Mouse (Mus musculus) limb, embryonic 10.5 days (tissue): ENCODE results near the gene Ccdc51. TPM values are rescaled to one million over a fixed set of nuclear protein-coding genes. Genes with fewer than 3 reads are reported as not detected.
"Not testable (repeated sequence)": the region's sequence is repeated elsewhere in the genome, so short reads cannot be mapped to it uniquely, and the experiment has no call there.

Experiments
- DNase-seq: peaks from one replicate; pipeline ENCODE4 v3.0.0-alpha.2; 2017; ENCODE audit warnings: low spot score
- H3K27ac ChIP-seq: fragments of 300-500 bp; sonication (generic); 2 replicates; pipeline ENCODE4 v1.5.1; 2016; ENCODE audit warnings: mild to moderate bottlenecking
- H3K27me3 ChIP-seq: fragments of 300-500 bp; sonication (generic); 2 replicates; pipeline ENCODE4 v1.6.1; 2016; ENCODE audit warnings: low read depth, mild to moderate bottlenecking; ENCODE audit not compliant: poor library complexity, severe bottlenecking
- H3K36me3 ChIP-seq: fragments of 300-500 bp; sonication (generic); 2 replicates; pipeline ENCODE4 v1.6.1; 2016; ENCODE audit warnings: mild to moderate bottlenecking, moderate library complexity
- H3K4me1 ChIP-seq: fragments of 300-500 bp; sonication (generic); 2 replicates; pipeline ENCODE4 v1.6.1; 2016
- H3K4me3 ChIP-seq: fragments of 300-500 bp; sonication (generic); 2 replicates; pipeline ENCODE4 v1.5.1; 2016; ENCODE audit warnings: mild to moderate bottlenecking, moderate library complexity
- H3K9me3 ChIP-seq: fragments of 300-500 bp; sonication (generic); replicated peaks from 2 replicates; pipeline ENCODE4 v1.6.1; 2016; ENCODE audit warnings: mild to moderate bottlenecking
- WGBS: fragments of 180-500 bp; shearing (Covaris S2); methylation state at CpG from one replicate; pipeline ENCODE4 v1.1.7; 2016; 5-methylcytosine and 5-hydroxymethylcytosine counted together
- polyA plus RNA-seq: library from polyadenylated mRNA; unstranded; fragments of >200 nt; fragmentation: Nextera tagmentation; extraction: Ambion mirVana; gene quantifications from 2 replicates; pipeline ENCODE4 v1.2.1, GENCODE M21; 2016

Ccdc51 gene
- polyA plus RNA-seq, 1 experiment from 2014 or later: 14.1 TPM

DNA sequence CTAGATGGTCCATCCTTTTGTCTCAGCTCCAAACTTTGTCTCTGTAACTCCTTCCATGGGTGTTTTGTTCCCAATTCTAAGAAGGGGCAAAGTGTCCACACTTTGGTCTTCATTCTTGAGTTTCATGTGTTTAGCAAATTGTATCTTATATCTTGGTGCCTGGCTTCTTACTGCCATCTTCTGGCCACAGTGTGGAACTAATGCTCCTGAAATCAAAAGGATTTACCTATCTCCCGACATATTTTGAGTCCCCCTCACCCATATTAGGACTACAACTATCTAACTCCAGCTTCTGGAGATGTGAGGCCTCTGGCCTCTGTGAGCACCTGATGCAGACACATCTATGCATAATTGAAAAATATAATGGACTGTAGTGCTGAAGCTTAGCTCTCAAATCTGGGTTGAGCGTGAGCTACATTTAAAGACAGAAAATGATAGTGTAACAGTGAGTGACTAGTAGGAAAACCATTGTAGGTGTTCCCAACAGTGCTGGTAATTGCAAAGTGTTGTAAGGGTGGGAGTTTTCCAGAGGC is 40.3 kb downstream of the Ccdc51 start:
- no peaks in the 10 kb centered on the region for H3K9me3 ChIP-seq
- peaks cover 3% of the 10 kb centered on the region; the same call in 1 of the 2 replicates for H3K4me1 ChIP-seq
- DNase-seq: peak; percentile 35
- 50% methylated on average over 2 of the region's 2 CpGs for WGBS
- peaks cover 24% of the 10 kb centered on the region for H3K36me3 ChIP-seq
- H3K4me3 ChIP-seq: no peak overlapping the region
- no peaks in the 10 kb centered on the region for H3K27me3 ChIP-seq
- no peak overlapping the region for H3K27ac ChIP-seq

GRCm38 (mm10) chr9:109123266-109123665 is 41.0 kb downstream of the Ccdc51 start:
- H3K27me3 ChIP-seq: no peaks in the 10 kb centered on the region
- H3K27ac ChIP-seq: no peak overlapping the region
- no peak overlapping the region for H3K4me3 ChIP-seq
- peaks cover 3% of the 10 kb centered on the region; the same call in 1 of the 2 replicates for H3K4me1 ChIP-seq
- no peaks in the 10 kb centered on the region for H3K9me3 ChIP-seq
- DNase-seq: peak; percentile 30
- peaks cover 17% of the 10 kb centered on the region for H3K36me3 ChIP-seq
- 66% methylated on average over 6 of the region's 6 CpGs for WGBS

GRCm38 (mm10) chr9:109124164-109124563 is 41.9 kb downstream of the Ccdc51 start:
- DNase-seq: no peak
- no peak overlapping the region for H3K4me3 ChIP-seq
- no peak overlapping the region for H3K27ac ChIP-seq
- WGBS: 90% methylated on average over 3 of the region's 3 CpGs
- peaks cover 8% of the 10 kb centered on the region for H3K36me3 ChIP-seq
- no peaks in the 10 kb centered on the region for H3K27me3 ChIP-seq
- peaks cover 3% of the 10 kb centered on the region; the same call in 1 of the 2 replicates for H3K4me1 ChIP-seq
- no peaks in the 10 kb centered on the region for H3K9me3 ChIP-seq

- no peak overlapping the region for H3K4me3 ChIP-seq
- no peaks in the 10 kb centered on the region for H3K27me3 ChIP-seq
- DNase-seq: no peak
- no peak overlapping the region for H3K27ac ChIP-seq
- no peaks in the 10 kb centered on the region for H3K9me3 ChIP-seq
- 86% methylated on average over 2 of the region's 2 CpGs for WGBS
- H3K4me1 ChIP-seq: peaks cover 3% of the 10 kb centered on the region; the same call in 1 of the 2 replicates
- H3K36me3 ChIP-seq: no peaks in the 10 kb centered on the region
Measured at GRCm38 (mm10) chr9:109125043-109125442, 42.8 kb downstream of the Ccdc51 start.

- H3K36me3 ChIP-seq: no peaks in the 10 kb centered on the region
- WGBS: 81% methylated on average over 3 of the region's 3 CpGs
- no peak overlapping the region for H3K4me3 ChIP-seq
- peaks cover 3% of the 10 kb centered on the region; the same call in 1 of the 2 replicates for H3K4me1 ChIP-seq
- no peaks in the 10 kb centered on the region for H3K27me3 ChIP-seq
- H3K27ac ChIP-seq: no peak overlapping the region
- no peak for DNase-seq
- H3K9me3 ChIP-seq: no peaks in the 10 kb centered on the region
Measured at GRCm38 (mm10) chr9:109125481-109125880, 43.2 kb downstream of the Ccdc51 start.

DNA sequence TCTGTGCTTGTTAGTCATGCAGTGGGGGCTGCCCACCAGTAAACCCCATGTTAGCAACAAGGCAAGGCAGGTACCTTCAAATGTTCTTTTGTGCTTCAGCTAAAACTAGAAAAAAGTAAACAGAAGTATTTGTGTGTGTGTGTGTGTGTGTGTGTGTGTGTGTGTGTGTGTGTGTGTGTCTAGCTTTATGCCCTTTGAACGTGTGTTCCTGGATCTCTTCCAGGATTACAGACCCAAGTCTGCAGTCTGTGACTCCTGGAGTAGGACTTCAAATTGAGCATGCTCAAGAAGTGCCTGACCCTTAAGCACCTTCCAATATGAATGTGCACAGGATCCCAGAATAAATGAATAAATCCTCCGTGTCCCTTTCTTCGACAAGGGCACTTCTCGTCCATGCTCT is 44.8 kb downstream of the Ccdc51 start:
- 86% methylated on average over 4 of the region's 4 CpGs for WGBS

DNA sequence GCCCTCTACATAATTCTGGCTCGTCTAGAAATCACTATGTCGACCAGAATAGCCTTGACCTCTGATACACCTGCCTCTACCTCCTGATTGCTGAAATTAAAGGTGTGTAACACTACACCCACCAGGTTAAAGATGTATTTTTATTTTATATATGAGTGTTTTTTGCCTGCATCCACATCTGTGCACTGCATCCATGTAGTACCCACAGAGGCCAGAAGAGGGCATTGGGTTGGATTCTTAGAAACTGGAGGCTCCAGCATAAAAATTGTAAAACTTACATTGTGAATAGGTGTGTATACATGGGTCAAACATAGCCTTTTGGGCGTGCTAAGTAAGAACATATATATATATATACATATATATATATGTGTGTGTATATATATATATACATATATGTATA is 45.9 kb downstream of the Ccdc51 start:
- Histone ChIP-seq H3K4me3 (no peak overlapping the region), H3K27me3 (no peaks in the 10 kb centered on the region), H3K36me3 (no peaks in the 10 kb centered on the region), H3K27ac (no peak overlapping the region), H3K9me3 (no peaks in the 10 kb centered on the region), H3K4me1 (no peaks in the 10 kb centered on the region; the same call in 1 of the 2 replicates)
- DNase-seq: no peak
- 64% methylated on average over 3 of the region's 3 CpGs for WGBS

More for the DNA sequence above, 44.8 kb downstream of the Ccdc51 start:
- no peak overlapping the region for H3K27ac ChIP-seq
- H3K4me1 ChIP-seq: peaks cover 3% of the 10 kb centered on the region; the same call in 1 of the 2 replicates
- no peak overlapping the region for H3K4me3 ChIP-seq
- no peaks in the 10 kb centered on the region for H3K9me3 ChIP-seq
- no peaks in the 10 kb centered on the region for H3K36me3 ChIP-seq
- no peak for DNase-seq
- no peaks in the 10 kb centered on the region for H3K27me3 ChIP-seq

DNA sequence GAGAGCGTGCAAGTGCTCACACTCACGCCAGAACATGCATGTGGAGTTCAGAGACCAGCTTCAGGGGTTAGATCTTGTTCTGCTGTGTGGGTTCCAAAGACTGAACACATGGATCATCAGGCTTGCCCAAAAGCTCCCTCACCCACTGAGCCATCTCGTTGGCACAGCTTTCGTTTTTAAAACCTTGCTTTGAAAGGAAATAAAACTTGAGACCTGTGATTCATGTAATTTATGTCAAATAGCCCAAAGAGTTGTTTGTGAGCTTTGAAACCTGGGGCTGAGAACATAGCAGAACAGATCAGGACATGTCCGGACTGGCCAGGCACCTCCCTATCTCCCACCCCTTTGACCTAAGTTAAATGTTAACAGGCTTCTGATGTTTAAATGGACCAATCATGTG is 47.8 kb downstream of the Ccdc51 start:
- Histone ChIP-seq H3K27ac (no peak overlapping the region), H3K4me3 (no peak overlapping the region), H3K36me3 (no peaks in the 10 kb centered on the region), H3K9me3 (no peaks in the 10 kb centered on the region), H3K4me1 (no peaks in the 10 kb centered on the region), H3K27me3 (no peaks in the 10 kb centered on the region)
- no peak for DNase-seq
- WGBS: 92% methylated on average over 5 of the region's 5 CpGs

DNA sequence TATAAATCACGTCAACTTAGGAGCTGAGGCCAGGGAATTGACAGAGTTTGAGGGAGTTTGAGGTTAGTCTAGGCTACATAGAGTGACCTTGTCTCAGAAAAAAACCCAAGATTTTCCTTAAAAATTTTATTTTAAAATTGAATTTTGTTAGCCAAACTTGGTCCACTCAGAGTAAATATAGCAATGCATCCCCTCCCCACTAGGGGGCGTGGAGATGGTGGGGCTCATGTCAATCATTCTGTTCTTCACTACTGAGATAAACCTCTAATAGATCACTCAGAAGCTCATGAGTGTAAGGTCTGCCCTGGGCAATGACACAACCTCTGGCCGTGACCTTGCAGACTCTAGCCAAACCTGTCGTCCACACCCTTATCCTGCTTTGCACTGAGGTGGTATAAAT is 58.1 kb downstream of the Ccdc51 start:
- 67% methylated on average over 4 of the region's 4 CpGs for WGBS
- H3K27ac ChIP-seq, H3K9me3 ChIP-seq, H3K36me3 ChIP-seq, H3K4me3 ChIP-seq, H3K4me1 ChIP-seq, DNase-seq, H3K27me3 ChIP-seq: not testable (repeated sequence)

Other genes with a start within 250 kb of the Ccdc51 start
- 9.7 and 13.7 TPM in 2 replicates for gene Slc26a6, start 229.2 kb upstream of the Ccdc51 start, polyA plus RNA-seq
- not detected in 2 replicates for gene Tmem89, start 167.9 kb upstream of the Ccdc51 start, polyA plus RNA-seq
- gene Uqcrc1, start 145.9 kb upstream of the Ccdc51 start, polyA plus RNA-seq: 561 and 562 TPM in 2 replicates
- gene Col7a1, start 128.9 kb upstream of the Ccdc51 start, polyA plus RNA-seq: 1.7 and 3.1 TPM in 2 replicates
- not detected in 2 replicates for gene Ucn2, start 96.5 kb upstream of the Ccdc51 start, polyA plus RNA-seq
- gene Pfkfb4, start 90.7 kb upstream of the Ccdc51 start, polyA plus RNA-seq: 12.5 and 14.6 TPM in 2 replicates
- 36.1 and 44.4 TPM in 2 replicates for gene Shisa5, start 43.9 kb upstream of the Ccdc51 start, polyA plus RNA-seq
- gene Trex1, start 22.8 kb upstream of the Ccdc51 start, polyA plus RNA-seq: 7.5 and 9.4 TPM in 2 replicates
- 35.3 and 36.8 TPM in 2 replicates for gene Atrip, start 8.4 kb upstream of the Ccdc51 start, polyA plus RNA-seq
- gene Tma7, start 94 bp downstream of the Ccdc51 start, polyA plus RNA-seq: 805 and 864 TPM in 2 replicates
- 18.6 and 23.7 TPM in 2 replicates for gene Plxnb1, start 12.9 kb downstream of the Ccdc51 start, polyA plus RNA-seq
- gene Fbxw21, start 79.5 kb downstream of the Ccdc51 start, polyA plus RNA-seq: not detected in 2 replicates
- not detected in 2 replicates for gene Fbxw13, start 113.5 kb downstream of the Ccdc51 start, polyA plus RNA-seq
- not detected in 2 replicates for gene Fbxw20, start 152.3 kb downstream of the Ccdc51 start, polyA plus RNA-seq
- gene Fbxw14, start 205.2 kb downstream of the Ccdc51 start, polyA plus RNA-seq: not detected in 2 replicates